Mouse (Mus musculus): Measurements from ENCODE around the gene Ddx5.

DNA sequence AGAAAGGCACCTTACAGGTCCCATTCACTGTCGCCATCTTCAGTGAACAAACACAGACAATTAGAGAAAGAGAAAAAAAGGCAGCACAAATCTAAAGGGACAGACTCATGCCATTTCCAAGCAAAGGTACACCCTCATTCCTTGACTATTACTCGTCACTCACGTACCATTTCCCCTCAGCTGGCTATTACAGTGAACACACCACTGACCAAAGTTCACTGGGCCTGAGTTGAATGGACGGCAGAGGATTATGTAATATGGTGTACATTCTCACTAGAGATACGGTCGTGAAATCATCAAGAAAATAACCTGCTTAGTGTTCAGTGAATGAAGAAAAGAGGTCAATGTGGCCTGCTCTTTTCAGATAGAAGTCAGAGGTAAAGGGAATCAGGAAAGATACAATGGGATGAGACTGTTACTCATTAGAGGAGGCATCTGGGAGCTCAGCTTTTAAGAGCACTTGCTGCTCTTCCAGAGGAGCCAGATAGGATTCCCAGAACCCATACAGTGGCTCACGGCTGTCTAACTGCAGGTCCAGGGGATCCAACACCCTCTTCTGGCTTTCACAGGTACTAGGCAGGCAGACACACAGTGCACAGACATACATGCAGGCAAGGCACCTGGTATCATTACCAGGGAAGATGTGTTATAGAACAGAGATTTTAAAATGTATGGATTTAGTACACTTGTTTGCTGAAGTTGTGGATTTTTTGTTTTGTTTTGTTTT is 23.6 kb upstream of the Ddx5 start:
- TF ChIP-seq POLR2A (IDR thresholded peaks at IDR 0.05; ENCODE audit: low read depth, low read length) = no peak
- TF ChIP-seq CTCF (IDR thresholded peaks at IDR 0.05; ENCODE audit: extremely low read depth, insufficient read length, insufficient replicate concordance, low read depth, low read length) = no peak

Data from small intestine, adult 2 months (tissue).